Mouse (Mus musculus) frontal cortex, postnatal 10 days (tissue): Measurements from ENCODE around the gene Tmprss11a.

Experiments used
- DNase-seq, 2 experiments: peaks; one replicate each; pipeline ENCODE4 v3.0.0; 2022; ENCODE audit warnings: low spot score in 2 of 2, mixed read lengths in 1 of 2

Gene Tmprss11a

GRCm38 (mm10) chr5:86468890-86469289 lies at the start of gene Tmprss11a:
TSS of gene Tmprss11a (minus strand) at chr5:86468990.
- DNase-seq = no peak

- no peak for DNase-seq
Measured at GRCm38 (mm10) chr5:86518500-86518899, 49.7 kb upstream of the Tmprss11a start, which contains the start of gene Tmprss11g. TSS of gene Tmprss11g (minus strand) at chr5:86518600.

GRCm38 (mm10) chr5:86511538-86511937 lies 42.7 kb upstream of the Tmprss11a start:
- no peak for DNase-seq

GRCm38 (mm10) chr5:86493453-86493852 lies 24.7 kb upstream of the Tmprss11a start:
- DNase-seq = no peak

- no peak for DNase-seq
Measured at GRCm38 (mm10) chr5:86482562-86482961, 13.8 kb upstream of the Tmprss11a start.

GRCm38 (mm10) chr5:86482031-86482430 lies 13.2 kb upstream of the Tmprss11a start:
- DNase-seq = no peak

GRCm38 (mm10) chr5:86473859-86474258 lies 5.1 kb upstream of the Tmprss11a start:
- no peak for DNase-seq

- DNase-seq = no peak
Measured at GRCm38 (mm10) chr5:86439306-86439705, 29.5 kb downstream of the Tmprss11a start.

GRCm38 (mm10) chr5:86438548-86438947 lies 30.2 kb downstream of the Tmprss11a start:
- DNase-seq = no peak

- no peak for DNase-seq
Measured at GRCm38 (mm10) chr5:86432697-86433096, 36.1 kb downstream of the Tmprss11a start.

GRCm38 (mm10) chr5:86431096-86431495 lies 37.7 kb downstream of the Tmprss11a start:
- no peak for DNase-seq

GRCm38 (mm10) chr5:86421323-86422028 lies 47.3 kb downstream of the Tmprss11a start:
- DNase-seq = no peak

GRCm38 (mm10) chr5:86419494-86419893 lies 49.3 kb downstream of the Tmprss11a start:
- no peak for DNase-seq

- DNase-seq = no peak
Measured at GRCm38 (mm10) chr5:86414280-86414679, 54.5 kb downstream of the Tmprss11a start.

- no peak for DNase-seq
Measured at GRCm38 (mm10) chr5:86410815-86411214, 58.0 kb downstream of the Tmprss11a start.

- no peak for DNase-seq
Measured at GRCm38 (mm10) chr5:86407941-86408340, 60.8 kb downstream of the Tmprss11a start.

- DNase-seq = no peak
Measured at GRCm38 (mm10) chr5:86407191-86407590, 61.6 kb downstream of the Tmprss11a start.

- no peak for DNase-seq
Measured at GRCm38 (mm10) chr5:86373320-86373719, 95.5 kb downstream of the Tmprss11a start, which contains the start of gene Tmprss11d. TSS of gene Tmprss11d (minus strand) at chr5:86373420.
